Mouse (Mus musculus) neutrophil, adult 5-6 weeks (primary cell): ENCODE measurements around the gene Nsfl1c. TPM values are rescaled to one million over a fixed set of nuclear protein-coding genes. Genes with fewer than 3 reads are reported as not detected.

Experiments
- ATAC-seq: fragments of 151-379, 151-347 bp; 2 replicates; pipeline ENCODE4 v1.8.0; 2017; ENCODE audit warnings: mild to moderate bottlenecking, moderate TSS enrichment; ENCODE audit not compliant: insufficient number of reproducible peaks, poor library complexity, low FRiP score, severe bottlenecking; ENCODE audit errors: extremely low read depth
- total RNA-seq: library from RNA; stranded (forward); fragments of 200-1000 nt; gene quantifications from 2 replicates; pipeline ENCODE4 v1.2.3, GENCODE M21; 2017

Nsfl1c gene
- total RNA-seq, 1 experiment from 2014 or later = 83.9 TPM

DNA sequence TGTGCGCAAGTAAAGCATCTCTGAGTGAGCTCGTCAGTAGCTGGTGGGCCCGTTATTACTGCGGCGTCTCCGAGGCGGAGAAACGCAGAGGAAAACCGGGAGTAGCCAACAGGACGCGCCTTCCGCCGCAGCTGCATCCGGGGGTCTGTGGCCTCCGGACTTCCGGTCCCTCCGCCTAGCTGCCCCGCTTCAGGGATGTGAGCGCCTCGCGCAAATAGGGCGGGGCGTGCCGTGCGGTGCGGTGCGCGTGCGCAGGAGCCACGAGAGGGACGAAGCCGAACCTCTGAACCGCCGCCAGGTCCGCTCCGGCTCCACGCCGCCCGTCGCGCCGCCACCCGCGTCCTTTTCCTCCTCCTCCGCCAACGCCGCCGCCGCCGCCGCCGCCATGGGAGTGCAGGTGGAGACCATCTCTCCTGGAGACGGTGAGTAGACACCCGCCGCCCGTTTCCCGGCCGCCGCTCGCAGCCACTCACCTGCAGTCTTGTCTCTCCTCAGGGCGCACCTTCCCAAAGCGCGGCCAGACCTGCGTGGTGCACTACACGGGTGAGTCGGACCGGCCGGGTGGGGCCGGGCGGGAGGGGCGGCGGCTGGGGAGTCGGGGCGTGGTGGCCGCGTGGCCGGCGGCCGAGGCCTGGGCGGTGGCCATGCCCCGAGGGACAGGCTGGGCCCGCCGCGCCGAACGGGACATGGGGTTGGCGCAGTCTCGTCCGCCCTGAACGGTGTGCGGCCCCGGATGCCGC, 48.5 kb downstream of the Nsfl1c start, which contains the start of gene Fkbp1a:
Gene Fkbp1a (plus strand): TSS at position 161 of the 740 bp plus-strand sequence.
- peak; percentile 81 for ATAC-seq

- ATAC-seq = no peak
Observed at GRCm38 (mm10) chr2:151543063-151543895, 49.3 kb downstream of the Nsfl1c start.

GRCm38 (mm10) chr2:151544673-151545072, 50.7 kb downstream of the Nsfl1c start:
- ATAC-seq = no peak

DNA sequence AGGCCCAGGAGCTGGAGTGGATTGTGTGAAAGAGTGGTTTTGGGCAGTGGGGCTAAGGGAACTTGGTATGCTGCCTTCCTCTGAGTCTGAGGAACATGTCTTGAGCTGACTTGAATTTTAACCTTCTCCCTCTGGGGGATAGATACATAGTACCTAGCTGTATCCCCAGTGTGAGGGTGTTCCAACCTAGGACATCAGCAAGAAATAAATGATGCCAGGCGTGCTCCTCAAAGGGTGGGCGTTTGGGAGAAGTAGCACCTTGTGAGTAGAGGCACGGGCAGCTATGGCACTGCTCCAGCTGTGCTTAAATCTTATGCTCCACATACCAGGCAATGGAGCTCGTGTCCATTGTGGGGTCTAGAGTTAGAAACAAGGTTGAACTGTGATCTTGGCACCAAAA, 52.6 kb downstream of the Nsfl1c start:
- no peak for ATAC-seq

GRCm38 (mm10) chr2:151549615-151550121, 55.7 kb downstream of the Nsfl1c start:
- no peak for ATAC-seq

Other genes with a start within 250 kb of the Nsfl1c start
- not detected in 2 replicates for gene 4921509C19Rik, start 18.0 kb upstream of the Nsfl1c start, total RNA-seq
- gene Fkbp1a, start 48.3 kb downstream of the Nsfl1c start, total RNA-seq = 12.9 and 15.8 TPM in 2 replicates
- gene Sdcbp2, start 78.4 kb downstream of the Nsfl1c start, total RNA-seq = 0.25 and 1.6 TPM in 2 replicates
- gene Snph, start 138.4 kb downstream of the Nsfl1c start, total RNA-seq = not detected in 2 replicates
- not detected in 2 replicates for gene Rad21l, start 174.4 kb downstream of the Nsfl1c start, total RNA-seq
- not detected in 2 replicates for gene Tmem74b, start 207.8 kb downstream of the Nsfl1c start, total RNA-seq